ENCODE assay signal across 15 mouse cellular contexts in genomic region chr11:62500529-62500928, GRCm38 (mm10).
"Had no signal": no experiment of that assay in that cellular context is flagged by ENCODE, and none has a peak within 500 bp of the region (broad histone marks: within the 10 kb centered on the region; RNA-seq: fewer than 3 reads in every experiment).

No protein-coding gene starts in this region.

- H3K36me3 ChIP-seq: kidney, embryonic 15.5 days; limb, embryonic 15.5 days; liver, embryonic 15.5 days; midbrain, embryonic 10.5 days; neural tube, embryonic 15.5 days had no signal

- H3K4me3 ChIP-seq: kidney, embryonic 15.5 days; limb, embryonic 15.5 days; liver, embryonic 15.5 days; midbrain, embryonic 10.5 days; myocyte; neural tube, embryonic 15.5 days had no signal

- H3K4me1 ChIP-seq: limb, embryonic 15.5 days; neural tube, embryonic 15.5 days had no signal

- H3K27me3 ChIP-seq: kidney, embryonic 15.5 days; limb, embryonic 15.5 days; liver, embryonic 15.5 days; neural tube, embryonic 15.5 days had no signal

- H3K9ac ChIP-seq: hindbrain, embryonic 14.5 days; kidney, embryonic 15.5 days; limb, embryonic 15.5 days; liver, embryonic 15.5 days; lung, embryonic 14.5 days; neural tube, embryonic 15.5 days had no signal

- H3K9me3 ChIP-seq: kidney, embryonic 15.5 days; limb, embryonic 15.5 days; liver, embryonic 15.5 days; midbrain, embryonic 10.5 days; neural tube, embryonic 15.5 days had no signal

- H3K27ac ChIP-seq: hindbrain, embryonic 14.5 days; kidney, embryonic 15.5 days; limb, embryonic 15.5 days; liver, embryonic 15.5 days; midbrain, embryonic 10.5 days; neural tube, embryonic 15.5 days had no signal

- H3K4me2 ChIP-seq: hindbrain, embryonic 14.5 days; kidney, embryonic 15.5 days; limb, embryonic 15.5 days; liver, embryonic 15.5 days; lung, embryonic 14.5 days; neural tube, embryonic 15.5 days had no signal

- DNase-seq: lung, embryonic 14.5 days; lung, postnatal 10 days; lung, postnatal 4 days; midbrain, embryonic 14.5 days; right cerebral cortex, adult 18-20 months; right cerebral cortex, postnatal 25 days; thymus, adult 18-20 months; thymus, postnatal 14 days had no signal
